Mouse (Mus musculus) bone marrow macrophage, adult 2 months (primary cell): ENCODE measurements at regions not wholly inside any gene's neighbourhood (a gene's known extent, or its start where the extent isn't known, plus 50 kb on each side); places are given as distances from the start of the nearest gene placed in this dataset.

Source experiments
- CTCF ChIP-seq: IDR thresholded peaks from 2 replicates; pipeline ENCODE4 v1.5.1; 2012; ENCODE audit warnings: low read depth, mild to moderate bottlenecking, low read length, moderate library complexity
- POLR2A ChIP-seq: IDR thresholded peaks from 2 replicates; pipeline ENCODE4 v1.6.1; 2012; ENCODE audit warnings: mild to moderate bottlenecking, low read depth, low read length, borderline replicate concordance

GRCm38 (mm10) chr2:10658317-10658716, 288.0 kb downstream of the Sfmbt2 start:
- TF ChIP-seq POLR2A (no peak), CTCF (no peak)
